Mouse (Mus musculus) 416B (cell line): ENCODE measurements around the gene Hist1h3e.
A peak's percentile ranks its signal among the peaks of the same experiment; 100 is the strongest.
"Not testable (repeated sequence)": the region's sequence is repeated elsewhere in the genome, so short reads cannot be mapped to it uniquely, and the experiment has no call there.

Experiments used
- DNase-seq: peaks from one replicate; pipeline ENCODE4 v3.0.0; 2011; ENCODE audit warnings: low read depth

Hist1h3e gene

DNA sequence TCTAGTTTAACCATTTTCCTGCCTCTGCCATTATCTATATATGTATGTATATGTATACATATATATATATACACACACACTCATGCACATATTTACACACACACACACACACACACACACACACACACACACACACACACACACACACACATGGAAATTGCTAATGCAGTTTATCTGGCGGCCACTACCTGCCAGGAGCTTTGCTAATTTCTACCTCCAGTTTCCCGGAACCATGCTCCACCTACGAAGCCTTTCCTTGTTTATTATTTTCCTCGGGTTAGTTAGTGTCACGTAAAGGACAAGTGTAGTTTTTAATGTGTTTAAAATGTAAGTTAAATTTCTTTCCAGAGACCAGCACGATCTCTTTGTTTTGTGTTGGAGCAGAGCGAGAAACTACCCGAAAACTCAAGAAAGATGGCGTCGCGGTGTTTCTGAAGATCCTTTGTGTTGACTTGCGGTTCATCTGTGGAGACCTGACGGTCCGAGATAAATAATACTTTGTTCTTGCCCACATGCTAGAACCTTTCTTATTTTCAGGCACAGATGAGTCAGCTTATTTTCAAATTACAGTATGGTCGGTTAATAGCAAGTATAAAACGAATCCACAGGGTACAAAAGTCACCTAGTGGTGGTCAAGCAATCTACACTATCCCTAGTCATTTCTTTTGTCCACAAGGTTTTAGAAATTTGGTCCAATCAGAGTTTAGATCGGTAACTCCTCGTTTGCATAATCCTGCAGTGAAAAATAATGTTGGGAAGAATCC, 712 bp upstream of the Hist1h3e start:
- peak; percentile 98 for DNase-seq

DNA sequence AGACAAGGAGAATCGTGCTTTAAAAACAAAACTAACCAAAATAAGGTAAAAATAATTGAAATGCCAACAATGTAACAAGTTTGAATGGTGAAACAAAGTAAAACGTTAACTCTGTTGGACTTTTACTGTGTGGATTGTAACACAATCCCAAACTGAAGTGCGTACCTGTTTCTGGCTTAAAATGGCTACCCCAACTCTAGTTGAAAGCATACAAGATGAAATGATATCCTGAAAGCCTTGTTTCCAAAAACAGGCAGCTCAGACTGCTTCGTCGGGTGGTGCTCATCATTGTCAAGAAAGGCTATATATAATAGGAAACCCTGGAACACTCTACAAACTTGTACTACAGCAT, 662 bp downstream of the Hist1h3e start:
- not testable (repeated sequence) for DNase-seq

DNA sequence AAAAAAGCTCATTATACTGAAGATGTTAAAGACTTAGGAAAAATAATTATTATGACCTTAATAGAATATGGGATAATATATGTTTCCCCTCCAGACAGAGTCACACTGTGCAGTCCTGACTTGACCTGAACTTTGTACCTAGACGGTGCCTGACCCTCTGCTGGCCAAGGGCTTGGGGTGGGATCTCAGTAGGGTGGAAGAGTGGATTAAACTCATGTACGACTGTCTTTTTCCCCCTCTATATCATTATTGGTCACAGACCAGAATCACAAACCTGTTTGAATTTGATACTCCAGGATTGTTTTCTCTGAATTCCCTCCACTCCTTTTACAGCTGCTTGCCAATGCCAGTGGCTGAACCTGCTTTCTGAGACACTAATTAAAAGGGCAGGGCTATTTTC, 1.5 kb downstream of the Hist1h3e start:
- DNase-seq: peak; percentile 69

DNA sequence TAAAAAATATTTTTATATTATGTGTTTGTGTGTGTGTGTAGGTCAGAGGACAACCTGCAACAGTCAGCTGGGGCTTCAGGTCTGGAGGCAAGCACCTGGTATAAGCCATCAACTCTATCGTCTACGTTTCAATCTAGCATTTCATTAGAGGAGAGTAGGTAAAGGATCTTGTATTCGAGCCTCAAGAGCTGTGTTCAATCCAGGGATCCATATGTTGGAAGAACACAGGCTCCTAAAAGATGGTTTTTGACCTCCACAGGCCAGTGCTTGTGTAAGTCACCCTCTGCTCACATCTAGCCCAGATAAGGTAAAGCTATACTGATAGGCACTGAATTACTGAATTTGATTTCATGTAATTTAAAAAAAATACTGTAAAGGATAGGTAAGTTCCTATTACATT, 5.3 kb downstream of the Hist1h3e start:
- DNase-seq: peak; percentile 63

DNA sequence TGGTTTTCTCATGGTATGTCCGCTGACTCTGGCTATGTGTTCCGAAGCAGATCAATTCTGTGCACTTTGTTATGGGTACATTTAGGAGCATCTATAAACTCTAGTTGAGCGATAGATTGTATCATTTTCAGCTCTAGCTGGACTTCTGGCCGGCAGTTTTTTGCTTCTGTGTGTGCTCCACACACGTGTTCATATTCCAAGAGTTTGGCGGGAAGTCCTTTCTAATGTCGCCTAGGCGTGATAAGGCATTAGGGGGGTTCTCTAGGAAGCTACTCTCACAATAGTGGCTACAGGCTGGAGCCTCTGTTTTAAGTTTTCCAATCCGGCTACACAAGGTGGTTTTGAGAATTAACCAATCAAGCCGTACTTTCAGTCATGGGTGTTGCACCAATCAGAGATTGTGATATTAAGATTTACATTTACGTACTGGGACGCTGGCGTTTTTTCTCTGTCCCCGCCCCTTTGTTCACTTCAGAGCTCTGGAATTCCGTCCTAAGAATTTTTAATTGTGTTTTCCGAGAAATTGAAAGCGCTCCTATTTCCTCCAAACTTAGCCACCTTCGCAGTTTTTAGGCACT, 6.2 kb downstream of the Hist1h3e start:
- DNase-seq: peak; percentile 100

DNA sequence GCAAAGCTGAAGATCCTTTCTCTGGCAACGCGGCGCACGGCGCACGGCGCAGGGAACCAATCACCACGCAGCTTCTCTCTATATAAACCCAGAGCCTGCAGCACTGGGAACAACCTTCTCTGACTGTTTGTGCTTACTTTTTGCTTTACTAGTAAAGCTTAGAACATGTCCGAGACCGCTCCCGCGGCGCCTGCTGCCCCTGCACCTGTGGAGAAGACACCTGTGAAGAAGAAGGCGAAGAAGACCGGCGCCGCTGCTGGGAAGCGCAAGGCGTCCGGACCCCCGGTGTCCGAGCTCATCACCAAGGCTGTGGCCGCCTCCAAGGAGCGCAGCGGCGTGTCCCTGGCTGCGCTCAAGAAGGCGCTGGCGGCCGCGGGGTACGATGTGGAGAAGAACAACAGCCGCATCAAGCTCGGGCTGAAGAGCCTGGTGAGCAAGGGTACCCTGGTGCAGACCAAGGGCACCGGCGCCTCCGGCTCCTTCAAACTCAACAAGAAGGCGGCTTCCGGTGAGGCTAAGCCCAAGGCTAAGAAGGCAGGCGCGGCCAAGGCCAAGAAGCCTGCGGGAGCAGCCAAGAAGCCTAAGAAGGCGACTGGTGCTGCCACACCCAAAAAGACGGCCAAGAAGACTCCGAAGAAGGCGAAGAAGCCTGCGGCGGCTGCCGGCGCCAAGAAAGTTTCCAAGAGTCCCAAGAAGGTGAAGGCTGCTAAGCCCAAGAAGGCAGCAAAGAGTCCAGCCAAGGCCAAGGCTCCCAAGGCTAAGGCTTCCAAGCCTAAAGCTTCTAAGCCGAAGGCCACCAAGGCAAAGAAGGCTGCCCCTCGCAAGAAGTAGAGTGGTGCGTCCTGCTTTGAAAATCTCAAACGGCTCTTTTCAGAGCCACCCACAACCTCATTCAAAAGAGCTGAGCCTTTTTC, 7.0 kb downstream of the Hist1h3e start:
- DNase-seq: peak; percentile 99

DNA sequence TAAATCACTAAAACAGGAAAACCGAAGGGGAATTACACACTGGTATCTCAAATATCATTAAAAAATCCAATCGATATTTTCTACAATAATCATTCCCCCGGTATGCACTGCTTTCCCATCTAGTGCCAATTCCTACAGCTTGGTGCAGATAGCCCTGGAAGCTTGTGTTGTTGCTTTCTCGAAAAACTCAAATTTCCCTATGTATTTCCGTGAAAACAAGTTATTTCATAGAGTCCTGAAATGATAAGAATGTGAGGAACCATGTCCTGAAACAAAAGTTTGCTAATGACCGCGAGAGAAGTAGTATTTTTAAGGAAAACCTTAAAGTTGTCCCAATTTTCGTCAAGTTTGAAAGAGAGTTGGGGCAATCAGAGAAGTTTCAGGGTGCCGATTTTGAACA, 7.8 kb downstream of the Hist1h3e start:
- DNase-seq: peak; percentile 86

DNA sequence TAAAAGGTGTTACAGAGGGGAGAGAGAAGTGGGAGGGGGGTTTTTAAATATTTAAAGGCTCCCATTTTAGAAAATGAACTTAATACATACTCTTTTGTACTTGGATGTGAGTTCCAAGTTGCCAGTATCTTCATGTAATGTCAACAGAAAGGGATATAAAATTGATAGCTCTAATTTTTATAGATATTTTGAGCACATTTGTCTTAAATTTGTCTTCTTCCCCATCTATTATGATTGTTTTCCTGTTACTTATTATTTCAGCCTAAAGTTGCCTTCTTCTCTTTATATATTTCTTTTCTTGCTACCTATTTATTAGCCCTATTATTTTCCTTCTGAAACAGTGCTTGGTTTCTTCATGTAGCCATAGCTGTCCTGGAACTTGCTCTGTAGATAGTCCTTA, 9.2 kb downstream of the Hist1h3e start, which contains the start of gene Hist1h1d:
Hist1h1d (plus strand) TSS at position 301 of the 400 bp plus-strand sequence.
- DNase-seq: no peak

DNA sequence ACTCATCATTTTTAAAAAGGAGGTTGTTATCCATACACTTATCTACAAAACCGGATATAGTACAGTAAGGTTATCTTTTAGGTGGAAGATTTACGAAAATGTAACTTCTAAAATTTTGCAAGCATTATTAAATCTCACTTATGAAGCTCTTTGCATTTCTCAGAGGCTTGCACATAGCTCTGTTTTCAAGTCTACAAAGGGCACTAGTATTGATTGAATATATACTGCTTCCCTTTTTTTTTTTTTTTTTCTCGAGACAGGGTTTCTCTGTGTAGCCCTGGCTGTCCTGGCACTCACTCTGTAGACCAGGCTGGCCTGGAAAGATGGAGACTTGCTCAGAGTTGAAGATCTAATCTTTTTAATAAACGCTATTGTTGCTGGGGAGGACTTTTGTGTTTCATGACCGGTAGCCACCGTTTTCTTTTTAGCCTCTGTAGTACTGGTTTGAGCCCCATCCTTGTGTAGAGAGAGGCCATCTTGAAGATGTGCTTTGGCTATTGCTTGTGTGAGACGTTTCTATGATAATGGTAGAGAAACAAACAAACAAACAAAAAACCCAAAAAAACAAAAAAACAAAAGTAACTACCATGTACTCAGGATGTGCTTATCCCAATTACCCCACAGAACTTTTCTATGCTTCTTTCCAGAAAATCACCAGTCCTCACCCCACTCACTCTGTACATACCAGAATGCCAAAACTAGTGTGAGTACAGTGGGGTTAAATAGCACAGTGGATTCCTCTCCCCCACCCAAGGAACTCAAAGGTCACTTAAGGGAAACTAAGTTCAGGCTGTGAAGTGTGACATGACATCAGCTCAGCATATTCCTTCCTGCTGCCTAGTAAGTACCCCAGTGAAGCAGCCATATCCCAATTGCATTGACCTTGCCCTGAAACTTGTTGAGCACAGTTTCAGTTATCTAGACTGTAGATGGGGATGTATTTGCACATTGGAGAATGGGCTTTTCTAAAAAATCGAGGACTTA, 9.9 kb downstream of the Hist1h3e start:
- DNase-seq: peak; percentile 71

DNA sequence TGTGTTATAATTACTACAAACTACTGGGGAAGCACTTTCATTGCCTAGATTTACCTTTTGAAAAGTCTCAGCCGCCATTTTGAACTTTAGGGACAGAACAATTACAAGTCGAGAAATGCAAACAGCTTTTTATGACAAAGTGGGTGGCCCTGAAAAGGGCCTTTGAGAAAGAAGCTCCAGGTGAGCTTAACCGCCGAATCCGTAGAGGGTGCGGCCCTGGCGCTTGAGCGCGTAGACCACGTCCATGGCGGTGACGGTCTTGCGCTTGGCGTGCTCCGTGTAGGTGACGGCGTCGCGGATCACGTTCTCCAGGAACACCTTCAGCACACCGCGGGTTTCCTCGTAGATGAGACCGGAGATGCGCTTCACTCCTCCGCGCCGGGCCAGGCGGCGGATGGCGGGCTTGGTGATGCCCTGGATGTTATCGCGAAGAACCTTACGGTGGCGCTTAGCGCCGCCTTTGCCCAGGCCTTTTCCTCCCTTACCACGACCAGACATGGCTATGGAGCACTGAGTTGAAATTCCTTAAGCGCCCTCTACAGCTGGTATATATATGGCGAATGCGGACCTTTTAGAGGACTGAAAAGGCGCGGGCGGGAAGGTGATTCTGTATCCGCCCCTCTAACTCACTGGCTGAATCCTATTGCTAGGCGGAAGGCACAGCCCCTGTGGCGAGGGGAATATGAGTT, 10.9 kb downstream of the Hist1h3e start, which contains the start of gene Hist1h4f:
Hist1h4f (minus strand) TSS at position 503 of the 689 bp plus-strand sequence.
- DNase-seq: peak; percentile 99

DNA sequence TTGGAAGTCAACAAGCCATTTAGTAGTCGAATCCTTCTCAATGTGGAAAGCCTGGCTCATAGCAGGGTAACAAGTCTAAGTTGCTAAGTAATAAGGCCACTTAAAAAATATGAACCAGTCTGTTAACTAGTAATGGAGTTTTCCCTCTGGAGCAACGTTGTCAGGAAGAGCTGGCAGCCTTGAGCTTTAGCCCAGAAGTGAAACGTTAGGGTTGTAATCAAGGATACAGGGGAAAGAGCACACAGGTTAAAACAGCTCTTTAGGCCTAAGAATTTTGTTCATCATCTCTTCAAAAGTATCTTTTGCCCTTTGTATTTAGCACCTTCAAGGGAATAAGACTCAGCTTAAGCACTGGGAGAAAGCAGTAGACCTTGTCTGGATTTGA, 11.4 kb downstream of the Hist1h3e start:
- DNase-seq: peak; percentile 89

DNA sequence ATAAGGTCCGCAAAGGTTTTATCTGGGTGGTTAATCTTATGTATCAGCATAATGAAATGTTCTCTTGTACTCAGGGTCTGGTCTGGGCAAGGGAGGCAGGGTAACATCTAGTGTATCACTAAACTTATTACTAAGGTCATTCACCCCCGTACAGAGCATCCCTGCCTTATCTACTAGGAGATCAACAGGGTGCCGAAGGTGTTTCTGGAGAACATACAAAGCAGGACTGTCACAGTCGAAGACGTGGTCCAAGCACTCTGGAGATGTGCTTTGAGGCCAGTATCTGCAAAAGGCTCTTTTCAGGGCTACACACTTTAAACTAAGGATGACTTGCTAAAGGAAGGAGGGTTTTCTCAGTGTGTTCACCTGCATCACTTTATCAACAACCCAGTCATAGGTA, 15.5 kb downstream of the Hist1h3e start:
- DNase-seq: no peak

DNA sequence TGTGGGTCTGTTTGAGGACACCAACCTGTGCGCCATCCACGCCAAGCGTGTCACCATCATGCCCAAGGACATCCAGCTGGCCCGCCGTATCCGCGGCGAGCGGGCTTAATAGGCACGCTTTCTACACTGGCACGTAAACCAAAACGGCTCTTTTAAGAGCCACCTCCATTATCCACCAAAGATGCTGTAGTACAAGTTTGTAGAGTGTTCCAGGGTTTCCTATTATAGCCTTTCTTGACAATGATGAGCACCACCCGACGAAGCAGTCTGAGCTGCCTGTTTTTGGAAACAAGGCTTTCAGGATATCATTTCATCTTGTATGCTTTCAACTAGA, 17.4 kb downstream of the Hist1h3e start:
- DNase-seq: peak; percentile 67

DNA sequence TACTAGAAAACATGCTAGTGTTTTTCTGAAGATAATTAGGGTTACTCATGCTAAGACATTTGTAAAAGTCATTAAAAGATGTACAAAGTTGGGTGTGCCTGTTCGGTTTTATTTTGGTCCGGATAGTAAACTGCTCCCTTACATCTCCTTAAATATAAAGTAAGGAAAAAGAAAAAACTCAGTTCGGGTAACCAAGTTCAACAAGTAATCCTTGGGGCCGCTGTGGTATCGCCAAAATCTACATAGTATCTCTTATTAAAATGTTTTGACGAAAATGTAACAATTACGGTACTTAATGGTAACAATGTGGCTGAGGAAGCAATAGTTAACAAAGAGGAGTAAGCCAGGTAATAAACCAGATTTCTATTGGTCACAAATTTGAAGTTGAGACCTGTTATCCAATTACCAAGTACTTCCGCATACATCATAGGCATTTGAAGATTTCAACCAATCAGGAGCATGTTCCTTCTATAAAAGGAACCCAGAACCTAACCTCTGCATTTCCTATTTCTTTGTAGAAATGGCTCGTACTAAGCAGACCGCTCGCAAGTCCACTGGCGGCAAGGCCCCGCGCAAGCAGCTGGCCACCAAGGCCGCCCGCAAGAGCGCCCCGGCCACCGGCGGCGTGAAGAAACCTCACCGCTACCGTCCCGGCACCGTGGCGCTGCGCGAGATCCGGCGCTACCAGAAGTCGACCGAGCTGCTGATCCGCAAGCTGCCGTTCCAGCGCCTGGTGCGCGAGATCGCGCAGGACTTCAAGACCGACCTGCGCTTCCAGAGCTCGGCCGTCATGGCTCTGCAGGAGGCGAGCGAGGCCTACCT, 18.0 kb downstream of the Hist1h3e start, which contains the start of gene Hist1h3f:
Hist1h3f (plus strand) TSS at position 88 of the 822 bp plus-strand sequence.
- DNase-seq: peak; percentile 100

DNA sequence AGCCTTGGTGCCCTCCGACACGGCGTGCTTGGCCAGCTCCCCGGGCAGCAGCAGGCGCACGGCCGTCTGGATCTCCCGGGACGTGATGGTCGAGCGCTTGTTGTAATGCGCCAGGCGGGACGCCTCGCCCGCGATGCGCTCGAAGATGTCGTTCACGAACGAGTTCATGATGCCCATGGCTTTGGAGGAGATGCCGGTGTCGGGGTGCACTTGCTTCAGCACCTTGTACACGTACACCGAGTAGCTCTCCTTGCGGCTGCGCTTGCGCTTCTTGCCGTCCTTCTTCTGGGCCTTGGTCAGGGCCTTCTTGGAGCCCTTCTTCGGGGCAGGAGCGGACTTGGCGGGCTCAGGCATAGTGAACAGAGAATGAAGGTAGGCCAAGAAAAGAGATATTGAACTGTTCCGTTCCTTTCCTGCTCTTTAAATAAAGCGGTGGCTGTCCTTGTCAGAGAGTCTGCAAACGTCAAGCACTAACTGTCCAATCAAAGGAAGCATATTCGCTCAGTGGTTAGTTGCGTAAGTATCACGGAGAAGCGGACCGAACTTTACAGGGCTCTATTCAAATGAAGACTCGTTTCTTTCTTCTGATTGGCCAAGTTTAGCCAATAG, 19.1 kb downstream of the Hist1h3e start, which contains the start of gene Hist1h2bh:
Hist1h2bh (minus strand) TSS at position 394 of the 609 bp plus-strand sequence.
- peak; percentile 100 for DNase-seq

DNA sequence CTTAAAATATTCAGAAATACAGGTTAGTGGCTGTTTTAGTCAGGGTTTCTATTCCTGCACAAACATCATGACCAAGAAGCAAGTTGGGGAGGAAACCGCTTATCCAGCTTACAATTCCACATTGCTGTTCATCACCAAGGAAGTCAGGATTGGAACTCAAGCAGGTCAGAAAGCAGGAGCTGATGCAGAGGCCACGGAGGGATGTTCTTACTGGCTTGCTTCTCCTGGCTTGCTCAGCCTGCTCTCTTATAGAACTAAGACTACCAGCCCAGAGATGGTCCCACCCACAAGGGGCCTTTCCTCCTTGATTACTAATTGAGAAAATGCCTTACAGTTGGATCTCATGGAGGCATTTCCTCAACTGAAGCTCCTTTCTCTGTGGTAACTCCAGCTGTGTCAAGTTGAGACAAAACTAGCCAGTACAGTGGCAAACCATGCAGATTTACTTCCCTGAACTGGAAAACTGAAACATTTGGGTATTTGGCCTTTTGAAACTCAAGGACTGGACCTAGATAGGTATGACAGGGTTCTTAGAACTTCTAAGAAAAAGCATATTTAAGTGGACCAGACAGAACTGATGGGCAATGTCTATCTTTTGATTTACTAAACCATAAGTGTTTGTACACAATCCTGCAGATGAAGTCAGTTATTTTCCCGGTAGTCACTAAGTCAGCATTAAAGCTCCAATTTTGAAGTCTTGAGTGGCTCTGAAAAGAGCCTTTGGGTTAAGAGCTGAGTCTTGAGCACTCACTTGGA, 19.8 kb downstream of the Hist1h3e start:
- DNase-seq: peak; percentile 89

DNA sequence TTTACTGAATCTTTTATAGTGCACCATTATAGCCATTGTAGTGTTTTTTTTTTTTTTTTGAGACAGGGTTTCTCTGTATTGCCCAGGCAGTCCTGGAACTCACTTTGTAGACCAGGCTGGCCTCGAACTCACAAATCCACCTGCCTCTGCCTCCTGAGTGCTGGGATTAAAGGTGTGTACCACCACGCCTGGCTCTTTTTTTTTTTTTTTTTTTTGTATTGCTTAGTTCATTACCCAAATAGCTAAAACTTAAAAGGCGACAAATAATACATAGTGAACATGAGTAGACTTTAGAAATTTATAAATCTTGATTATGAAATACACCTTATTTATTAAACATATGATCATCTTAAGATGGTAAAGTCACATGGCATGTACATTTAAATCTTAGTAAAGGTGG, 20.7 kb downstream of the Hist1h3e start:
- no peak for DNase-seq

DNA sequence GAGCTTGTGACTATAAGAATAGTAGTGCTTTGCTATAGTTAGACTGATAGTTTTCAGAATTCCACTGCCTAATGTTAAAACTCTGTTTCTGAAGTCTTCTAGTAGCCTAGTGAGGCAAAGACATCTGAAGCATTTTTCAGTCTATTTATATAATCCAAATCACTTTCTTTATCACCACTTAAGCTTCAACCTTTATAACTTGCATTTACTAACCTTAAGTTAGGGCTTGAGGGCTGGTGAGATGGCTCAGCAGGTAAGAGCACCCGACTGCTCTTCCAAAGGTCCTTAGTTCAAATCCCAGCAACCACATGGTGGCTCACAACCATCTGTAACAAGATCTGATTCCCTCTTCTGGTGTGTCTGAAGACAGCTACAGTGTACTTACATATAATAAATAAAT, 22.3 kb downstream of the Hist1h3e start:
- DNase-seq: not testable (repeated sequence)

DNA sequence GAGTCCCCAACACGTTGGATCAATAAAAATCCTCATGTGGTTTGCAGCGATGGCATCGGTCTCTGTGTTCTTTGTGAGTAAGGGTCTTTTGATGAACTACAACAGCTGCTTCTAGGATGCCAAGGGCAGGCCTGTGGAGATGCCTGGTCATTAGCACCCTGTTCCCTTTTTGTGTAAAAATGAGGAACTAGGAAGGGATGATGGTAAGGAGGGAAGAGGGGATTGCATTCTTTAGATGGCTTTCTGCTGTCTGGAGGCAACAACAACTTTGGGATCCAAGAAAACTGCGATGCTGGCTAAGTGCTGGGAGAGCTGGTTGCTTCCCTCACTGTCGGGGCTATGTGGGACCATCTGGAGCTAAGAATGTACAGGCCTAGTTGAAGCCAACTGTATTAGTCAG, 23.9 kb downstream of the Hist1h3e start:
- DNase-seq: no peak
